Mouse (Mus musculus): ENCODE results near the gene Serpind1. TPM values are rescaled to one million over a fixed set of nuclear protein-coding genes. Genes with fewer than 3 reads are reported as not detected.

Gene Serpind1
- polyA plus RNA-seq (2012; rRNA removed): 0.05 and 0.16 TPM in 2 replicates

DNA sequence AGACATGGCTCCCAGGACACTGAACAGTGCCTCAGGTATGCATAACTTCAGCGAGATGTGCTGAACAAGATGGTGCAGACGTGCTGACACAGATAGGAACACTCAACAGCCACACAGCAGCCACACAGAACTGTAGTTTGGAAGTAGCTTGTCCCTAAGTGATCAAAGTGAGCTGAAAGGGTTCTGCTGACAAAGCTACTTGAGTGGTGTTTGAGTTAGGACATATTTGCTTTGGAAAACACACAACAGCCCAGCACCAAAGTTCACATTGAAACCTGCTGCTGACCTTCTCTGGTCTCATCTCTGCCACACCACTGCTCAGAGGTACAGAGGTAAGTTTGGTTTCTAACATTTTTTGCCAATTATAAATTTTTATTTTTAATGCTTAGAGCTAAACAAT, at the start of gene Serpind1:
TSS of gene Serpind1 (plus strand) at position 256 of the 400 bp plus-strand sequence.

Other genes starting within 250 kb of the Serpind1 start
- gene Ppil2, start 220.1 kb upstream of the Serpind1 start, polyA plus RNA-seq (2012; rRNA removed): 69.8 and 71.2 TPM in 2 replicates
- gene 2610318N02Rik, start 206.2 kb upstream of the Serpind1 start, polyA plus RNA-seq (2012; rRNA removed): 6.8 and 8.1 TPM in 2 replicates
- 113 and 133 TPM in 2 replicates for gene Sdf2l1, start 199.0 kb upstream of the Serpind1 start, polyA plus RNA-seq (2012; rRNA removed)
- 67.1 and 81.4 TPM in 2 replicates for gene Ydjc, start 186.8 kb upstream of the Serpind1 start, polyA plus RNA-seq (2012; rRNA removed)
- gene Ccdc116, start 184.1 kb upstream of the Serpind1 start, polyA plus RNA-seq (2012; rRNA removed): 11.6 and 13.3 TPM in 2 replicates
- gene Ube2l3, start 128.7 kb upstream of the Serpind1 start, polyA plus RNA-seq (2012; rRNA removed): 53.5 and 63.4 TPM in 2 replicates
- gene Rimbp3, start 122.8 kb upstream of the Serpind1 start, polyA plus RNA-seq (2012; rRNA removed): 0.16 and 0.17 TPM in 2 replicates
- gene Hic2, start 97.8 kb upstream of the Serpind1 start, polyA plus RNA-seq (2012; rRNA removed): 4.2 and 4.3 TPM in 2 replicates
- 17.5 and 19.0 TPM in 2 replicates for gene Tmem191c, start 55.3 kb upstream of the Serpind1 start, polyA plus RNA-seq (2012; rRNA removed)
- 4.3 and 4.5 TPM in 2 replicates for gene Snap29, start 74.6 kb downstream of the Serpind1 start, polyA plus RNA-seq (2012; rRNA removed)
- gene Pi4ka, start 74.9 kb downstream of the Serpind1 start, polyA plus RNA-seq (2012; rRNA removed): 37.9 and 39.7 TPM in 2 replicates
- 40.0 and 48.0 TPM in 2 replicates for gene Crkl, start 120.6 kb downstream of the Serpind1 start, polyA plus RNA-seq (2012; rRNA removed)
- gene Aifm3, start 158.2 kb downstream of the Serpind1 start, polyA plus RNA-seq (2012; rRNA removed): 1.3 and 1.5 TPM in 2 replicates
- 193 and 231 TPM in 2 replicates for gene Lztr1, start 177.3 kb downstream of the Serpind1 start, polyA plus RNA-seq (2012; rRNA removed)
- gene Thap7, start 199.8 kb downstream of the Serpind1 start, polyA plus RNA-seq (2012; rRNA removed): 75.2 and 88.5 TPM in 2 replicates
- gene Lrrc74b, start 229.9 kb downstream of the Serpind1 start, polyA plus RNA-seq (2012; rRNA removed): 0.21 and 0.27 TPM in 2 replicates
- 2.2 and 3.0 TPM in 2 replicates for gene P2rx6, start 230.5 kb downstream of the Serpind1 start, polyA plus RNA-seq (2012; rRNA removed)